Mouse (Mus musculus): ENCODE results near the gene Dpp7. TPM values are rescaled to one million over a fixed set of nuclear protein-coding genes. Genes with fewer than 3 reads are reported as not detected.

The Dpp7 gene
- polyA plus RNA-seq, 2 experiments, result 24.7 to 43.6 TPM

DNA sequence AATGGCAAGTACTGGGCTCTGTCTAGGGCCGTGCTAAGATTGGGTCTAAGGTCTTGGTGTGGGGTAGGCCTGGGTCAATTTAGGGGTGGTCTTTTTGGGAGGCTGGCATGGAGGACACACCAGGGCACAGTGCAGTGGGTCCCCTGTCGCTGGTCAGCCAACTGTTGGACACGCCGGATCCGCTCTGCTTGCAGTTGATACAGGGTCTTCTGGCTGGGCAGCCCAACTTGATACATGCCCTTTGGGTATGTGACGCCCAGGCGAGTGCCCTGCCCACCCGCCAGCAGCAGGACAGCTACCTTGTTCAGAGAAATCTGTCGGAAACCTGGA, 8.6 kb upstream of the Dpp7 start:
- no peak for DNase-seq (ENCODE audit: low spot score)
- H3K27me3 ChIP-seq (ENCODE audit: control insufficient read depth, insufficient read depth, low read length), result 0 out of 2 replicates have a peak, but pooled peaks cover 3% of the 10 kb centered on the region
- 28% methylated on average over 9 of the region's 9 CpGs for WGBS

DNA sequence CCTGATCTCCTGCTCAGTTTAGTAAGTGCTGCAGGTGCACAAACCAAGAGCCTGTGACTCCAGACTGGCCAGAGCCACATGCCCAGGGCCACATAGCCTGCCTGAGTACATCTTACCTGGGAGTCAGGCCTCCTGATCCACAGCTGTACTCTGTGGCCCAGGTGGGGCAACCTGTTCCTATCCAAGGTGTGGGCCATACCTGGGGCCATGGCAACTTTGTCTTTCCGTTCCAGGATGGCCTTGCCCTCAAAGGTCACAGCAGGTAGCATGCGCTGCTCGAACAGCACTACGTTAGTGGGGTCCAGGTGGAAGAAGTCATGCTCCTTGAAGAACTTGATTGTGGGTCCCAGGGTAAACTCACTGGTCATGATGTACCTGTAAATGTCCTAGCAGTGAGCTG, 8.2 kb upstream of the Dpp7 start:
- Histone ChIP-seq H3K27me3 (ENCODE audit: control insufficient read depth, insufficient read depth, low read length) (0 out of 2 replicates have a peak, but pooled peaks cover 3% of the 10 kb centered on the region), H3K9me3 (ENCODE audit: control insufficient read depth, low read length) (no peaks in the 10 kb centered on the region), H3K36me3 (ENCODE audit: control insufficient read depth, insufficient read depth, low read length) (no peaks in the 10 kb centered on the region), H3K9ac (ENCODE audit: low read depth, low read length, severe bottlenecking) (no peak overlapping the region), H3K27ac (replicated peaks; ENCODE audit: low read depth, low read length) (no peak overlapping the region), H3K4me1 (ENCODE audit: control insufficient read depth, insufficient read depth, low read length) (no peaks in the 10 kb centered on the region; the same call in 1 of the 2 replicates), H3K4me3 (replicated peaks; ENCODE audit: low read length) (no peak overlapping the region), H3K4me2 (replicated peaks; ENCODE audit: low read depth, low read length, severe bottlenecking) (no peak overlapping the region)
- ATAC-seq (ENCODE audit: low FRiP score, low read depth), result no peak
- no peak for DNase-seq (ENCODE audit: low spot score)
- TF ChIP-seq POLR2A (IDR thresholded peaks at IDR 0.05; ENCODE audit: borderline replicate concordance, extremely low read depth, insufficient read depth, insufficient read length), result no peak
- 87% methylated on average over 4 of the region's 4 CpGs for WGBS

More for the DNA sequence above, 8.6 kb upstream of the Dpp7 start:
- Histone ChIP-seq H3K9me3 (ENCODE audit: control insufficient read depth, low read length) (no peaks in the 10 kb centered on the region), H3K4me2 (replicated peaks; ENCODE audit: low read depth, low read length, severe bottlenecking) (peak overlapping the region; percentile 99), H3K4me3 (replicated peaks; ENCODE audit: low read length) (peak overlapping the region; percentile 60), H3K9ac (ENCODE audit: low read depth, low read length, severe bottlenecking) (peak overlapping the region; percentile 66), H3K36me3 (ENCODE audit: control insufficient read depth, insufficient read depth, low read length) (no peaks in the 10 kb centered on the region), H3K27ac (replicated peaks; ENCODE audit: low read depth, low read length) (no peak overlapping the region), H3K4me1 (ENCODE audit: control insufficient read depth, insufficient read depth, low read length) (no peaks in the 10 kb centered on the region; the same call in 1 of the 2 replicates)
- no peak for ATAC-seq (ENCODE audit: low FRiP score, low read depth)
- TF ChIP-seq POLR2A (IDR thresholded peaks at IDR 0.05; ENCODE audit: borderline replicate concordance, extremely low read depth, insufficient read depth, insufficient read length), result no peak

DNA sequence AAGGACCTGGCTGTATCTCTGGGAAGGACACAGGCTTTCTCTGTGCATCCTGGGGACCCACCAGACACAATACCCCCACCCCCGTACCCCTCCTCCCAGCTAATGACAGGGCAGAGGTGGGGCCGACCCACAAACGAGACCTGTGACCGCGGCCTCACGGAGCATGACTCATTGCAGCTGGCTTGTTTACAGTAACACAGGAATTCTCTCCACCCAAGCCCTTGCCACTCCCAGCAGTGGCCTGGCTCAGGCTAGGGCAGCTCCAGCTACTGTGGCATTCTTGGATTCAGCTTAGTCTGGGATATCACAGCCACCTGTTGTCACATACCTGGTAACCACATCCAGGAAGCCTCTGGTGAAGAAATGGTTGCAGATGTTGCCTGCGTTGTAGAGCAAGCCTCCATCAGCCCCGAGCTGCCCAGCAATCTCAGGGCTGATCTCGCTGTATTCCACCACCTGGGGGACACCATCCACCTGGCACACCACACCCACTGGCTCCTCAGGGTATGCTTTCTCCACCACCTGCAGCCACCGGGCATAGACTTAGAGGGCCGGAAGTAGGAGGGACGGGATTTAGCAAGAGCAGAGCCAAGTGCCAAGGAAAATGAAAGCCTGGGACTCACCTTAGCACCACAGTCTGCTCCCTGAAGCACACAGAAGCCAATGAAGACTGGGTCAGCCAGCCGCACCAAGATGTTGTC, 7.5 kb upstream of the Dpp7 start:
- Histone ChIP-seq H3K4me2 (replicated peaks; ENCODE audit: low read depth, low read length, severe bottlenecking) (no peak overlapping the region), H3K4me1 (ENCODE audit: control insufficient read depth, insufficient read depth, low read length) (no peaks in the 10 kb centered on the region; the same call in 1 of the 2 replicates), H3K36me3 (ENCODE audit: control insufficient read depth, insufficient read depth, low read length) (no peaks in the 10 kb centered on the region), H3K27me3 (ENCODE audit: control insufficient read depth, insufficient read depth, low read length) (0 out of 2 replicates have a peak, but pooled peaks cover 3% of the 10 kb centered on the region), H3K9me3 (ENCODE audit: control insufficient read depth, low read length) (no peaks in the 10 kb centered on the region), H3K27ac (replicated peaks; ENCODE audit: low read depth, low read length) (no peak overlapping the region), H3K9ac (ENCODE audit: low read depth, low read length, severe bottlenecking) (no peak overlapping the region), H3K4me3 (replicated peaks; ENCODE audit: low read length) (no peak overlapping the region)
- no peak for ATAC-seq (ENCODE audit: low FRiP score, low read depth)
- DNase-seq (ENCODE audit: low spot score), result no peak
- WGBS, result 49% methylated on average over 13 of the region's 13 CpGs
- TF ChIP-seq POLR2A (IDR thresholded peaks at IDR 0.05; ENCODE audit: borderline replicate concordance, extremely low read depth, insufficient read depth, insufficient read length), result no peak

DNA sequence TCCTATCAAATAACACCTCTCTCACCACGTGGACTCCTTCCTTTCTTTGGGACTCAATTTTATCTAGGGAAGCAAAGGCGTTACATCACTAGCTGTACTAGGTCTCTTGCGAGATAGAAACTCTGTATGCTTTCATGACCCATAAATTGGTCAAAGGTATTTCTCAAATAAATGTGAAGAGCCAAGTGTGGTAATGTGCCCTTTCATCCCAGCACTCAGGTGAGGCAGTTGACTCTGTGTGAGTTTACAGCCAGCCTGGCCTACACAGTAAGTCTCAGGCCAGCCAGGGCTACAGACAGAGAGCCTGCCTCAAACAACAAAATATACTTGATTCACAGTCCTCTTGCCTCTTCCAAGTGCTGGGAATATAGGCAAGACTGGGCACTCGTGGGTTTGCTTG, 3.7 kb upstream of the Dpp7 start:
- TF ChIP-seq POLR2A (IDR thresholded peaks at IDR 0.05; ENCODE audit: borderline replicate concordance, extremely low read depth, insufficient read depth, insufficient read length), result no peak
- 75% methylated on average over 4 of the region's 4 CpGs for WGBS

DNA sequence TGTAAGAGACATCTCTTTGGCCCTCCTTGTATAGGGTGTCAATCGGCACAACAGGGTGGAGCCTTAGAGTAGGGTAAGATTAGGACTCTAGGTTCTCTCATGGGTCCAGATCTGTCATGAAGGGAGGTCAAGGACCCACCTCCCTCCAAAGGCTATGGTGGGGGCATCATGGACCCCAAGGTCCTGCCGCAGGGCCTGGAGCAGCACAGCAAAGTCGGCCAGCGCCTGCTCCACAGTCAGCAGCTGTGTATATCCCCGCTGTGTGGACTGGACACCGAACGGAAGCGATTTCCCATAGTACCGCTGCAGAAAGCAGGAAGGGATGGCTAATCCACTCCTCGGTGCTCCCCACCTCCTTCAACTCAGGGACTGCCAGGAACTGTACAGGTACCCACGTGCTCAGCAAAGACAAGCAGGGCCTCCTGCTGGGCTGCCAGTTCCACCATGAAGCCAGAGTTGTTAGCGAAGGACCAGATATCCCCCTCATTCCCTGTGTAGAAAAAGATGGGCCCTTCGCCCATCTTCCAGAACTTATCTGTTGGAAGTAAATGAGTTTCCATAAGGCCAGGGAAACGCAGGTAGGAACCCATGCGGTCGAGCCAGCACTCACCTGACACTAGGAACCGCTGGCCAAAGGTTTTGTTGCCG, 616 bp downstream of the Dpp7 start:
- TF ChIP-seq POLR2A (IDR thresholded peaks at IDR 0.05; ENCODE audit: borderline replicate concordance, extremely low read depth, insufficient read depth, insufficient read length), result no peak
- 41% methylated on average over 18 of the region's 18 CpGs for WGBS
- peak overlapping the region; percentile 58 for H3K9ac ChIP-seq (ENCODE audit: low read depth, low read length, severe bottlenecking)
- peak overlapping the region; percentile 94 for H3K4me2 ChIP-seq (replicated peaks; ENCODE audit: low read depth, low read length, severe bottlenecking)
- no peaks in the 10 kb centered on the region for H3K27me3 ChIP-seq (ENCODE audit: control insufficient read depth, insufficient read depth, low read length)
- ATAC-seq (ENCODE audit: low FRiP score, low read depth) (no peak), DNase-seq (ENCODE audit: low spot score) (no peak)
- peak overlapping the region; percentile 52 for H3K4me3 ChIP-seq (replicated peaks; ENCODE audit: low read length)
- H3K27ac ChIP-seq (replicated peaks; ENCODE audit: low read depth, low read length), result no peak overlapping the region
- H3K9me3 ChIP-seq (ENCODE audit: control insufficient read depth, low read length), result no peaks in the 10 kb centered on the region
- H3K4me1 ChIP-seq (ENCODE audit: control insufficient read depth, insufficient read depth, low read length), result peaks cover 15% of the 10 kb centered on the region
- peaks cover 33% of the 10 kb centered on the region for H3K36me3 ChIP-seq (ENCODE audit: control insufficient read depth, insufficient read depth, low read length)

More for the DNA sequence above, 3.7 kb upstream of the Dpp7 start:
- Histone ChIP-seq H3K9ac (ENCODE audit: low read depth, low read length, severe bottlenecking) (no peak overlapping the region), H3K27ac (replicated peaks; ENCODE audit: low read depth, low read length) (no peak overlapping the region), H3K4me3 (replicated peaks; ENCODE audit: low read length) (no peak overlapping the region), H3K4me2 (replicated peaks; ENCODE audit: low read depth, low read length, severe bottlenecking) (no peak overlapping the region), H3K9me3 (ENCODE audit: control insufficient read depth, low read length) (no peaks in the 10 kb centered on the region), H3K36me3 (ENCODE audit: control insufficient read depth, insufficient read depth, low read length) (no peaks in the 10 kb centered on the region), H3K27me3 (ENCODE audit: control insufficient read depth, insufficient read depth, low read length) (0 out of 2 replicates have a peak, but pooled peaks cover 3% of the 10 kb centered on the region), H3K4me1 (ENCODE audit: control insufficient read depth, insufficient read depth, low read length) (peaks cover 15% of the 10 kb centered on the region)
- DNase-seq (ENCODE audit: low spot score) (no peak), ATAC-seq (ENCODE audit: low FRiP score, low read depth) (no peak)

Measured in limb, embryonic 14.5 days (tissue).